Mouse (Mus musculus) erythroblast, embryonic 14.5 days (primary cell): ENCODE data around the gene Ncoa1.

Experiments used
- GATA1 ChIP-seq: IDR thresholded peaks from 2 replicates; pipeline ENCODE4 v1.6.1; 2012; ENCODE audit warnings: low read length, inconsistent platforms, mixed read lengths
- TAL1 ChIP-seq: IDR thresholded peaks from 3 replicates; pipeline ENCODE4 v1.6.1; 2012; ENCODE audit warnings: low read length, inconsistent platforms, mixed read lengths

GRCm38 (mm10) chr12:4396221-4396620 lies 80.8 kb downstream of the Ncoa1 start:
- TF ChIP-seq TAL1 (no peak), GATA1 (no peak)
